Mouse (Mus musculus) subcutaneous adipose tissue, adult 2 months (tissue): ENCODE data around the gene Insyn1. TPM values are rescaled to one million over a fixed set of nuclear protein-coding genes. Genes with fewer than 3 reads are reported as not detected.

Source experiments
- polyA plus RNA-seq: library from polyadenylated mRNA; depleted of rRNA; stranded (reverse); fragments of >200 nt; gene quantifications from 2 replicates; pipeline ENCODE4 v1.2.3, GENCODE M21; 2012; ENCODE audit warnings: low replicate concordance; rRNA removed

Insyn1 gene
- polyA plus RNA-seq: 10.7 and 29.9 TPM in 2 replicates

GRCm38 (mm10) chr9:58487851-58488801 is at the start of gene Insyn1:
Gene Insyn1 (plus strand): TSS chr9:58488603.

Other genes starting within 250 kb of the Insyn1 start
- 25.0 and 40.9 TPM in 2 replicates for gene Pml, start 238.8 kb upstream of the Insyn1 start, polyA plus RNA-seq
- gene Stoml1, start 235.4 kb upstream of the Insyn1 start, polyA plus RNA-seq: 49.1 and 58.5 TPM in 2 replicates
- gene Loxl1, start 175.4 kb upstream of the Insyn1 start, polyA plus RNA-seq: 130 and 187 TPM in 2 replicates
- not detected in 2 replicates for gene Tbc1d21, start 118.1 kb upstream of the Insyn1 start, polyA plus RNA-seq
- gene Cd276, start 66.8 kb downstream of the Insyn1 start, polyA plus RNA-seq: 5.7 and 19.5 TPM in 2 replicates
- 594 and 718 TPM in 2 replicates for gene Nptn, start 93.6 kb downstream of the Insyn1 start, polyA plus RNA-seq